Mouse (Mus musculus) olfactory bulb, adult 2 months (tissue): ENCODE results near the gene Pappa2.

Experiments used
- CTCF ChIP-seq: fragments of 200-500 bp; IDR thresholded peaks from 2 replicates; pipeline ENCODE4 v1.5.1; 2012; ENCODE audit warnings: low read depth, mild to moderate bottlenecking, low read length, moderate library complexity; ENCODE audit not compliant: insufficient read depth
- POLR2A ChIP-seq: fragments of 200-500 bp; IDR thresholded peaks from 2 replicates; pipeline ENCODE4 v1.6.1; 2012; ENCODE audit warnings: mild to moderate bottlenecking, low read depth, low read length, moderate library complexity; ENCODE audit not compliant: insufficient read depth

GRCm38 (mm10) chr1:158873631-158874030, 106.7 kb downstream of the Pappa2 start:
- TF ChIP-seq POLR2A (no peak), CTCF (no peak)
